Mouse (Mus musculus) E14TG2a.4 (cell line): ENCODE data around the gene Tbc1d4.

ENCODE experiments used
- CTCF ChIP-seq: conservative IDR thresholded peaks from 2 replicates; pipeline ENCODE4 v1.5.1; 2014; ENCODE audit warnings: low read length
- NANOG ChIP-seq: IDR thresholded peaks from 2 replicates; pipeline ENCODE4 v1.6.1; 2014; ENCODE audit warnings: borderline replicate concordance, low read length, mixed read lengths
- POU5F1 ChIP-seq: IDR thresholded peaks from 2 replicates; pipeline ENCODE4 v1.6.1; 2014; ENCODE audit warnings: low read length, borderline replicate concordance

DNA sequence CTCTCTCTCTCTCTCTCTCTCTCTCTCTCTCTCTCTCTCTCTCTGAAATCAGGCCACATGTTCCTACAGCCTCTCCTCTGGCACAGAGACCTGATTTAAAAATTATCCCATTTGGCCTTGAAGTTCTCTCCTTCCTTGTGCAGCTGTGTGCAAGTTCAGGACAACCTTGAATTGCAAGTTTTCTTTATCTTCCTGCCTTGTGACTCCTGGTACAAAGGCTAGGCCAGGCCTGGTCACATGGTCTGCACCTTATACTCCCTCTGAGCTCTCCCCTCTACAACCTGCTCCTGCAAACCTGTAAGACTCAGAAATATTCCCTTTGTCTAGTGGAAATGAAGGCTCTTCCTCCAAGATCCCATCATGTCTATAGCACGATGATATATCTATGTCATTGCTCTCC, 36.0 kb upstream of the Tbc1d4 start:
- TF ChIP-seq CTCF (no peak), POU5F1 (no peak), NANOG (no peak)
